In the genomic region with DNA sequence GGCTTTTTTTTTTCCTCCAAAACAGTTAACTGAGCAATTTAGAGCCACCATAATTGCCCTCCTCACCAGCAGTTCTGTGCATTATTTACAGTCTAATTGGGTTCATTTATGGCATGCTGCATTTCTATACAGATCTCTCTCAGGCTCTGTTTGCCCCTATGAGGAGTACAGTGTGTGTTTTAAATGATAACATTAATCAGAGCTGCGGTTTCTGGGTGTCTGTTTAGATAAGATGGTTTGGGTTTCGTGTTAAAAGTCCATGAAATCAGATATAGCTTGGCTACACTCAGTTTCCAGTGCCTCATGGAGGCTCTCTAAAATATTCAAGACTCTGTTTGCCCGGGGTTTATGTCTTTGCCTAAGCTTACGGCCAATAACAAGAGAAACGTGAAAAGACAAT, we compare ENCODE assay signal across 16 mouse cellular contexts. TPM values are rescaled to one million over a fixed set of nuclear protein-coding genes. Genes with fewer than 3 reads are reported as not detected.
A peak's percentile ranks its signal among the peaks of the same experiment; 100 is the strongest.
DNase-seq lines count a peak whose midpoint lies in the region; ATAC-seq and TF ChIP-seq lines count a peak whose summit lies in the region.
"Had no signal": no experiment of that assay in that cellular context is flagged by ENCODE, and none has a peak within 500 bp of the region (broad histone marks: within the 10 kb centered on the region; RNA-seq: fewer than 3 reads in every experiment).

No protein-coding gene starts in this region.

- no peak overlapping the region for H3K4me3 ChIP-seq in heart, adult 2 months
- no peak overlapping the region for H3K4me3 ChIP-seq in kidney, embryonic 14.5 days (ENCODE audit: low read length)
- no peak overlapping the region for H3K4me3 ChIP-seq in stomach, embryonic 16.5 days (replicated peaks; ENCODE audit: low read length)
- no peak overlapping the region for H3K4me3 ChIP-seq in stomach, postnatal 0 days (ENCODE audit: low read depth, low read length)
- no peak overlapping the region for H3K4me3 ChIP-seq in neural tube, embryonic 14.5 days (ENCODE audit: low read depth, low read length)
- H3K4me3 ChIP-seq: forebrain, embryonic 13.5 days; limb, embryonic 13.5 days; lung, embryonic 15.5 days; myocyte had no signal

- H3K27ac ChIP-seq in heart, adult 2 months, result peak overlapping the region; percentile 29; the same call in 1 of the 2 replicates
- peak overlapping the region; percentile 17; the same call in 1 of the 2 replicates for H3K27ac ChIP-seq in kidney, embryonic 14.5 days (ENCODE audit: low read depth, low read length)
- peak overlapping the region; percentile 11; the same call in 1 of the 2 replicates for H3K27ac ChIP-seq in stomach, embryonic 16.5 days (ENCODE audit: low read length)
- H3K27ac ChIP-seq in stomach, postnatal 0 days (replicated peaks), result no peak overlapping the region
- peak overlapping the region; percentile 39; the same call in 1 of the 2 replicates for H3K27ac ChIP-seq in neural tube, embryonic 14.5 days (ENCODE audit: low read depth, low read length)
- H3K27ac ChIP-seq: forebrain, embryonic 13.5 days; limb, embryonic 13.5 days; lung, embryonic 15.5 days had no signal

- peaks cover 35% of the 10 kb centered on the region for H3K36me3 ChIP-seq in heart, adult 2 months (ENCODE audit: control insufficient read depth, insufficient read depth, low read length)
- no peaks in the 10 kb centered on the region; the same call in 1 of the 2 replicates for H3K36me3 ChIP-seq in kidney, embryonic 14.5 days (ENCODE audit: control insufficient read depth, insufficient read depth, low read length)
- H3K36me3 ChIP-seq in stomach, embryonic 16.5 days (ENCODE audit: control insufficient read depth, insufficient read depth, low read length), result no peaks in the 10 kb centered on the region; the same call in 1 of the 2 replicates
- H3K36me3 ChIP-seq in stomach, postnatal 0 days (ENCODE audit: control insufficient read depth, insufficient read depth, low read length), result 0 out of 2 replicates have a peak, but pooled peaks cover 3% of the 10 kb centered on the region
- no peaks in the 10 kb centered on the region for H3K36me3 ChIP-seq in neural tube, embryonic 14.5 days (ENCODE audit: control insufficient read depth, insufficient read depth, low read length)
- H3K36me3 ChIP-seq: lung, embryonic 15.5 days had no signal

- H3K4me2 ChIP-seq in kidney, embryonic 14.5 days (replicated peaks; ENCODE audit: low read depth, low read length), result no peak overlapping the region
- no peak overlapping the region for H3K4me2 ChIP-seq in stomach, embryonic 16.5 days (ENCODE audit: low read depth, low read length)
- H3K4me2 ChIP-seq in stomach, postnatal 0 days (replicated peaks; ENCODE audit: low read depth), result no peak overlapping the region
- no peak overlapping the region for H3K4me2 ChIP-seq in neural tube, embryonic 14.5 days (ENCODE audit: low read depth, low read length)
- H3K4me2 ChIP-seq: forebrain, embryonic 13.5 days; limb, embryonic 13.5 days; lung, embryonic 15.5 days had no signal

- 58% methylated on average over 5 of the region's 5 CpGs for WGBS in heart, adult 2 months
- WGBS in kidney, embryonic 14.5 days, result 50% methylated on average over 5 of the region's 5 CpGs
- 36% methylated on average over 5 of the region's 5 CpGs for WGBS in stomach, embryonic 16.5 days
- WGBS in stomach, postnatal 0 days, result 33% methylated on average over 5 of the region's 5 CpGs
- 40% methylated on average over 5 of the region's 5 CpGs for WGBS in neural tube, embryonic 14.5 days

- TF ChIP-seq POLR2A in heart, adult 2 months (IDR thresholded peaks at IDR 0.05; ENCODE audit: insufficient read depth, low read depth, low read length), result no peak

- H3K9ac ChIP-seq in heart, adult 2 months (ENCODE audit: low read depth, low read length), result no peak overlapping the region
- no peak overlapping the region for H3K9ac ChIP-seq in kidney, embryonic 14.5 days (ENCODE audit: low read depth, low read length)
- no peak overlapping the region for H3K9ac ChIP-seq in stomach, embryonic 16.5 days (ENCODE audit: low read length)
- no peak overlapping the region for H3K9ac ChIP-seq in stomach, postnatal 0 days (ENCODE audit: low read length)
- no peak overlapping the region for H3K9ac ChIP-seq in neural tube, embryonic 14.5 days (replicated peaks; ENCODE audit: low read depth, low read length)
- H3K9ac ChIP-seq: forebrain, embryonic 13.5 days; limb, embryonic 13.5 days; lung, embryonic 15.5 days had no signal

- peaks cover 30% of the 10 kb centered on the region for H3K4me1 ChIP-seq in heart, adult 2 months (ENCODE audit: control insufficient read depth, insufficient read depth, low read length)
- H3K4me1 ChIP-seq in kidney, embryonic 14.5 days (ENCODE audit: control insufficient read depth, insufficient read depth, low read length), result peaks cover 48% of the 10 kb centered on the region
- H3K4me1 ChIP-seq in stomach, embryonic 16.5 days (ENCODE audit: control insufficient read depth, insufficient read depth, low read length), result peaks cover 31% of the 10 kb centered on the region
- H3K4me1 ChIP-seq in stomach, postnatal 0 days (replicated peaks; ENCODE audit: control insufficient read depth, insufficient read depth), result peaks cover 5% of the 10 kb centered on the region; the same call in 1 of the 2 replicates
- H3K4me1 ChIP-seq in neural tube, embryonic 14.5 days (ENCODE audit: control insufficient read depth, insufficient read depth, low read length), result peaks cover 9% of the 10 kb centered on the region

- no peaks in the 10 kb centered on the region for H3K27me3 ChIP-seq in heart, adult 2 months (ENCODE audit: control insufficient read depth, insufficient read depth, low read length)
- H3K27me3 ChIP-seq in kidney, embryonic 14.5 days (ENCODE audit: control insufficient read depth, insufficient read depth, low read length), result no peaks in the 10 kb centered on the region
- H3K27me3 ChIP-seq in stomach, embryonic 16.5 days (ENCODE audit: control insufficient read depth, insufficient read depth, low read length), result no peaks in the 10 kb centered on the region
- no peaks in the 10 kb centered on the region for H3K27me3 ChIP-seq in stomach, postnatal 0 days (ENCODE audit: control insufficient read depth, insufficient read depth, low read length)
- no peaks in the 10 kb centered on the region for H3K27me3 ChIP-seq in neural tube, embryonic 14.5 days (ENCODE audit: control insufficient read depth, insufficient read depth, low read length)
- H3K27me3 ChIP-seq: forebrain, embryonic 13.5 days; limb, embryonic 13.5 days; lung, embryonic 15.5 days had no signal

- no peaks in the 10 kb centered on the region for H3K9me3 ChIP-seq in kidney, embryonic 14.5 days (ENCODE audit: control insufficient read depth, low read length)
- H3K9me3 ChIP-seq in stomach, embryonic 16.5 days (replicated peaks; ENCODE audit: control insufficient read depth, low read length), result no peaks in the 10 kb centered on the region
- no peaks in the 10 kb centered on the region for H3K9me3 ChIP-seq in stomach, postnatal 0 days (ENCODE audit: control insufficient read depth, low read length)
- no peaks in the 10 kb centered on the region for H3K9me3 ChIP-seq in neural tube, embryonic 14.5 days (ENCODE audit: control insufficient read depth, low read length)
- H3K9me3 ChIP-seq: forebrain, embryonic 13.5 days; limb, embryonic 13.5 days; lung, embryonic 15.5 days had no signal

- TF ChIP-seq CTCF in heart, adult 2 months (IDR thresholded peaks at IDR 0.05), result no peak
- TF ChIP-seq CTCF in stomach, postnatal 0 days (IDR thresholded peaks at IDR 0.05; ENCODE audit: low read depth), result no peak

- peaks cover 1% of the 10 kb centered on the region; the same call in 1 of the 2 replicates for H3K79me2 ChIP-seq in heart, adult 2 months (replicated peaks; ENCODE audit: control insufficient read depth, insufficient read depth, low read length)

- no peak for DNase-seq in heart, adult 2 months
- DNase-seq in heart, postnatal 36 days, result no peak
- DNase-seq in kidney, postnatal 25 days, result no peak
- DNase-seq in stomach, postnatal 0 days (ENCODE audit: low spot score), result no peak
- DNase-seq in B cell, adult 2 months, result no peak
- DNase-seq: cerebellum, adult 9-10 months; kidney, postnatal 10 days; midbrain, embryonic 14.5 days; thymus, postnatal 25 days had no signal

- no peak for TF ChIP-seq EP300 in heart, adult 2 months (IDR thresholded peaks at IDR 0.05; ENCODE audit: insufficient read depth, low read depth, low read length)
- no peak for TF ChIP-seq EP300 in stomach, postnatal 0 days (optimal IDR thresholded peaks at IDR 0.05)

- ATAC-seq in kidney, embryonic 14.5 days (ENCODE audit: low FRiP score, low TSS enrichment), result no peak
- no peak for ATAC-seq in stomach, embryonic 16.5 days (ENCODE audit: insufficient read depth, low FRiP score)
- ATAC-seq in stomach, postnatal 0 days (ENCODE audit: low FRiP score, low TSS enrichment), result no peak
- no peak for ATAC-seq in neural tube, embryonic 14.5 days (ENCODE audit: low read depth)
- ATAC-seq: forebrain, embryonic 13.5 days had no signal

- intact Hi-C loops in heart, adult 2 months (cut with DNase I), result loop anchor here (2.0 kb wide), 1 partner anchor 43 kb away; a partner anchor contains a TSS
- intact Hi-C loops in heart, postnatal 36 days (cut with DNase I), result loop anchor here (2.0 kb wide), 1 partner anchor 51 kb away; no protein-coding TSS in a partner anchor

RNA-seq across cellular contexts. Expression of a gene that starts 42.7 kb away (rescaled TPM):
- 1 to 10 TPM; 1.1 TPM for total RNA-seq in heart, adult 2 months (2021)
- polyA plus RNA-seq in heart, adult 2 months (2012; rRNA removed), result 0.61 TPM in 2 replicates
- total RNA-seq in heart, postnatal 36 days (2021), result 1 to 10 TPM; 1.1 to 3.2 TPM
- 1.5 and 2.6 TPM in 2 replicates for polyA plus RNA-seq in kidney, embryonic 14.5 days (2014; fragmentation: Nextera tagmentation; extraction: Ambion mirVana)
- 1.8 and 2.0 TPM in 2 replicates for polyA plus RNA-seq in stomach, embryonic 16.5 days (2015; fragmentation: Nextera tagmentation; extraction: Ambion mirVana)
- 1.2 and 1.5 TPM in 2 replicates for polyA plus RNA-seq in stomach, postnatal 0 days (2015; fragmentation: Nextera tagmentation; extraction: Ambion mirVana)
- polyA plus RNA-seq in neural tube, embryonic 14.5 days (2014; fragmentation: Nextera tagmentation; extraction: Ambion mirVana), result 1.5 and 1.8 TPM in 2 replicates
